Mouse (Mus musculus): Measurements from ENCODE around the gene Alk. TPM values are rescaled to one million over a fixed set of nuclear protein-coding genes. Genes with fewer than 3 reads are reported as not detected.

Alk gene
- polyA plus RNA-seq, 1 experiment, result 0.25 TPM

- H3K4me3 ChIP-seq (ENCODE audit: insufficient read depth, low read length), result no peak overlapping the region
- H3K27ac ChIP-seq (ENCODE audit: insufficient read depth, low read length), result no peak overlapping the region
- no peak for TF ChIP-seq POLR2A (IDR thresholded peaks at IDR 0.05; ENCODE audit: low read depth, low read length)
- no peaks in the 10 kb centered on the region for H3K4me1 ChIP-seq (ENCODE audit: control insufficient read depth, insufficient read depth, low read length)
Observed at GRCm38 (mm10) chr17:72587671-72588070, 16.8 kb downstream of the Alk start.

DNA sequence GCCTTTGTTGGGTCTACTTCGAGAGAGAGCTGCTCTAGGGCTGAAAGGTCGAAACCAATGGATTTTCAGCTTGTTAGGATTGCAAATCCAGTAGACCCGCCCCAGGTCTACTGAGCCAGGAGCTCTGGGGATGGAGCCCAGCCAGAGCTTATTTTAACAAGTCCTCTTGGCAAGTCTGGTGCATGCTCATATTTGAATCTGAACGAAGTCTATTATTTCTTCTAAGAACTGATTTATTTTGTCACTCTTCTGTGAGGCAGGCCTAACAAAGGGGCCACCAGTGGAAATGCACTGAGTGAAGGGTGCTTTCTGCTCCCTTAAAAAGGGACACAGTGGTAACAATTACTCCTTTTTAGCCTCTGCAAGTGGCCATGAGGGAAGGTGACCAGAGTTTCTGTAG is 24.3 kb downstream of the Alk start:
- H3K4me3 ChIP-seq (ENCODE audit: insufficient read depth, low read length), result no peak overlapping the region
- TF ChIP-seq POLR2A (IDR thresholded peaks at IDR 0.05; ENCODE audit: low read depth, low read length) (no peak), CTCF (IDR thresholded peaks at IDR 0.05; ENCODE audit: borderline replicate concordance, insufficient read depth, low read length) (no peak)

GRCm38 (mm10) chr17:72579321-72579720 is 25.1 kb downstream of the Alk start:
- Histone ChIP-seq H3K4me1 (ENCODE audit: control insufficient read depth, insufficient read depth, low read length) (no peaks in the 10 kb centered on the region), H3K4me3 (ENCODE audit: insufficient read depth, low read length) (no peak overlapping the region), H3K27ac (ENCODE audit: insufficient read depth, low read length) (no peak overlapping the region)
- TF ChIP-seq CTCF (IDR thresholded peaks at IDR 0.05; ENCODE audit: borderline replicate concordance, insufficient read depth, low read length), result no peak
- no peak for TF ChIP-seq POLR2A (IDR thresholded peaks at IDR 0.05; ENCODE audit: low read depth, low read length)

More for the DNA sequence above, 24.3 kb downstream of the Alk start:
- H3K27ac ChIP-seq (ENCODE audit: insufficient read depth, low read length), result no peak overlapping the region
- no peaks in the 10 kb centered on the region for H3K4me1 ChIP-seq (ENCODE audit: control insufficient read depth, insufficient read depth, low read length)

DNA sequence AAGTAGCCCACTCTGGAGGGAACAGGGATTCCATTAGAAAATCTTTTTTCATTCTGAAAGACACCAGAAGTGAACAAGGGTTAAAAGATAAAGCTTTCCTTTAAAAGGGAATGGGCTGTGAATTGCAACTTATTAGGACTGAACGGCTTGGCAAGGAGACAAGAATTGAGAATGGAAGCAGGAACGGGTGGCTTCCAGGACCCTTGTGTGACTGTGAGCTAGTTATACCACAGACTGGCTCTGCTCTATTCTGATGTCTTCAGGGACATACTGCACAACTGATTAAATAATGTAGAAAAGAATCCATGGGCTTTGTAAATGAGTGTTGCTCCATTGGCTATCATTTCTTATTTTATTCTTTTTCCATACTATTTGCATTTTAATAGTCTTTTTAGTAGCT is 33.0 kb downstream of the Alk start:
- no peak for TF ChIP-seq POLR2A (IDR thresholded peaks at IDR 0.05; ENCODE audit: low read depth, low read length)
- no peak for TF ChIP-seq CTCF (IDR thresholded peaks at IDR 0.05; ENCODE audit: borderline replicate concordance, insufficient read depth, low read length)
- Histone ChIP-seq H3K27ac (ENCODE audit: insufficient read depth, low read length) (no peak overlapping the region), H3K4me3 (ENCODE audit: insufficient read depth, low read length) (no peak overlapping the region), H3K4me1 (ENCODE audit: control insufficient read depth, insufficient read depth, low read length) (no peaks in the 10 kb centered on the region)

DNA sequence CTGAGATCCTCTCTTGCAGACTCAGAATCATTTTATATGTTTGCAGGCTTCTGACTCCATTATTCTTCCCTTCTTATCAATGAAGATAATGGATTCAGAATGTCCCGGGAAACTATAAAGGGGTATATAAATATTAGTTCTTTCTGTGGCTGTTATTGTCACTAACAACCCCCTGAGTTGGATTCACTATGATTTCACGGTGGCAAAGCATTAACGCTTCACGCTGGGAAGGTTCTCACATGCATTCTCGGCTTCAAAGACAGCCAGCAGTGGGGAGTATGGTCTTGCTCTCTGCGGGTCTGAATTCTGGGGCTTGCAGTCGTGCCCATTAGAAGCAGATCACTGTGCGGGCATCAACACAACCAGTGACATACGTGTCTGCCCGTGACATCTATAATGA is 34.9 kb downstream of the Alk start:
- H3K27ac ChIP-seq (ENCODE audit: insufficient read depth, low read length), result no peak overlapping the region
- TF ChIP-seq POLR2A (IDR thresholded peaks at IDR 0.05; ENCODE audit: low read depth, low read length) (no peak), CTCF (IDR thresholded peaks at IDR 0.05; ENCODE audit: borderline replicate concordance, insufficient read depth, low read length) (no peak)
- H3K4me3 ChIP-seq (ENCODE audit: insufficient read depth, low read length), result no peak overlapping the region
- no peaks in the 10 kb centered on the region for H3K4me1 ChIP-seq (ENCODE audit: control insufficient read depth, insufficient read depth, low read length)

DNA sequence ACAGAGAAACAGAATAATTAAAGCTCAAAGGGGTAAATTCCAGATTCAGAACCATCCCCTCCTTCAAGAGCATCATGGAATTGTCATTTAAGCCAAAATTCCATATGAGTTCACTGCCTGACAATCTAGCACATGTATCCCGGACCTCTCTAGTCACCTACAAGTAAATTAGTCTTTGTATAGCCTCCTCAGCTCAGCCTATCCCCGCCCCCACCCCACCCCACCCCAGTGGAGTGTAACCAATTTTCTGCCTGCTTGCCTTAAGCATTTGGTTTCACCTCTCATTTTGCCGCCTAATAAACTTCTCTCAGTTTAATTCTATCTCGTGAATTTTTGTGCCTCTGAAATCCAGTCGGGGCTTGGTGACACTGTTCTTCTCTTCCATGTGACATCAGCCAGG is 41.0 kb downstream of the Alk start:
- no peaks in the 10 kb centered on the region for H3K4me1 ChIP-seq (ENCODE audit: control insufficient read depth, insufficient read depth, low read length)
- no peak for TF ChIP-seq POLR2A (IDR thresholded peaks at IDR 0.05; ENCODE audit: low read depth, low read length)
- no peak for TF ChIP-seq CTCF (IDR thresholded peaks at IDR 0.05; ENCODE audit: borderline replicate concordance, insufficient read depth, low read length)
- H3K27ac ChIP-seq (ENCODE audit: insufficient read depth, low read length), result no peak overlapping the region
- no peak overlapping the region for H3K4me3 ChIP-seq (ENCODE audit: insufficient read depth, low read length)

DNA sequence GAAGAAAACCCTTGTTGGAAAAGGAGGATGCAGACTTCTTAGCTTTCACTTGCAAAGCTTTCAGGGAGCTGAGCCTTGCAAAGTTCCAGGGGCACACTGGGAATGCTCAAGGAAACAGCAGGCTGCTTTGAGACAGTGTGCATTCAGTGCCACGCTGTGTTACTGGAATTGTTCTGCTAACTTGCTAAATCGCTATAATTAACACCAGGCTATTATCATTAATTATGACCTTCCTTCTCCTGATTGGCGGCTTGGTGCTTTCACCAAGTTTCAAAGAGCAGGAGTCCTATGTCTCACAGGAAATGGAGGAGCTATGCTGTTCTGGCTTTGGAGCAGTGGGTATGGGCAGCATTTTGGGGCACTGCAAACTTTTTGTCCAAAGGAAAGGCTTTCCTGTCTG is 43.0 kb downstream of the Alk start:
- no peak overlapping the region for H3K27ac ChIP-seq (ENCODE audit: insufficient read depth, low read length)
- TF ChIP-seq CTCF (IDR thresholded peaks at IDR 0.05; ENCODE audit: borderline replicate concordance, insufficient read depth, low read length) (no peak), POLR2A (IDR thresholded peaks at IDR 0.05; ENCODE audit: low read depth, low read length) (no peak)
- no peaks in the 10 kb centered on the region for H3K4me1 ChIP-seq (ENCODE audit: control insufficient read depth, insufficient read depth, low read length)
- no peak overlapping the region for H3K4me3 ChIP-seq (ENCODE audit: insufficient read depth, low read length)

DNA sequence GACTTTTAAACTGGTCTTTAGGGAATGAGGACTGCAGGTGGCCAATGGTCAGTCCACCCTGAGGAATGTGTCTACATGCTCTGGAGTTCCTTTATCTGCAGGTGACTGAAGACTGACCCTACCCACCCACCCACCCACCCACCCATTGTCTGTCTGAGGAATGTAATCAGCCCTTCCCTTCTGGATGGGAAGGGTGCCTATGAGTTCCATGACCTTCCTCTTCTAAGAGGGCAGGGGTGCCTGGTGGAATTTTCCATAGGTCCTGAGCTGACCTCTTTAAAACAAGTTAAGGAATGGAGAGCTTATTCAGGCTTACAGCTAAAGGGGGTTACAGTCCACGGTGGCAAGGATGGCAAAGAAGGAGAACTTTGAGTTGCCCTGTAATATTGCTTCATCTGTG is 43.7 kb downstream of the Alk start:
- TF ChIP-seq CTCF (IDR thresholded peaks at IDR 0.05; ENCODE audit: borderline replicate concordance, insufficient read depth, low read length) (no peak), POLR2A (IDR thresholded peaks at IDR 0.05; ENCODE audit: low read depth, low read length) (no peak)
- H3K27ac ChIP-seq (ENCODE audit: insufficient read depth, low read length), result no peak overlapping the region
- H3K4me3 ChIP-seq (ENCODE audit: insufficient read depth, low read length), result no peak overlapping the region
- no peaks in the 10 kb centered on the region for H3K4me1 ChIP-seq (ENCODE audit: control insufficient read depth, insufficient read depth, low read length)

DNA sequence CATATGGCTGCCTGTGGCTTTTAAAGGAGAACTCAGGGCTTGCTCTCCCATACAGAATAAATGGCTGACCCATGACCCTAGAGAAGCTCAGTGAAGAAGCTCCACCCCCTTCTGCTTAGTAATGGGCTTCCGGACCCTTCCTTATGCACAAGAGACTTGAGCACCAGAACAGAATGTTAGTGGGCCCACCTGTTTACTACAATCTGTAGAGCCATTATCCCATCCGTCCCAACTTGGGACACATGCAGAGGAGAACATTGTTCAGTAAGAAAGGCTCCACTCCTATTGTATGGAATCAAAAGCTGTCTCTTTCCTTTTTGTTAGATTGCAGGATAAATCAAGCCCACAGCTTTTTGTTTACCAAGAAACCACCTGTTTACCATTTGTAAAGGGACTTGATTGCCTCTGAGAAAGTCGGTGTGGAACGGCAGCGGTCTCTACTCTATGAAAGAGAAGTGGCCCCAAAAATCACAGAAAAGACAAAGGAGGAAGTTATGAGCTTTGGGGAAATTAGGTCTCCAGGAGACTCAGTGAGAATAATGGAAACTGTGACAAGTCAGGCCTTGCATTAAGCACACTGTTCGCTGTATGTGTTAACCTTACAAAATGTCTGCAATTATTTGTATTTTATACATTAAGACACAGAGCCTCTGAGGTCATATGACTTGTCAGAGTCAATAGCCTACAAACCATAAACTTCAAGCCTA is 47.2 kb downstream of the Alk start:
- H3K27ac ChIP-seq (ENCODE audit: insufficient read depth, low read length), result no peak overlapping the region
- no peak for TF ChIP-seq POLR2A (IDR thresholded peaks at IDR 0.05; ENCODE audit: low read depth, low read length)
- no peak for TF ChIP-seq CTCF (IDR thresholded peaks at IDR 0.05; ENCODE audit: borderline replicate concordance, insufficient read depth, low read length)
- no peaks in the 10 kb centered on the region for H3K4me1 ChIP-seq (ENCODE audit: control insufficient read depth, insufficient read depth, low read length)
- no peak overlapping the region for H3K4me3 ChIP-seq (ENCODE audit: insufficient read depth, low read length)

DNA sequence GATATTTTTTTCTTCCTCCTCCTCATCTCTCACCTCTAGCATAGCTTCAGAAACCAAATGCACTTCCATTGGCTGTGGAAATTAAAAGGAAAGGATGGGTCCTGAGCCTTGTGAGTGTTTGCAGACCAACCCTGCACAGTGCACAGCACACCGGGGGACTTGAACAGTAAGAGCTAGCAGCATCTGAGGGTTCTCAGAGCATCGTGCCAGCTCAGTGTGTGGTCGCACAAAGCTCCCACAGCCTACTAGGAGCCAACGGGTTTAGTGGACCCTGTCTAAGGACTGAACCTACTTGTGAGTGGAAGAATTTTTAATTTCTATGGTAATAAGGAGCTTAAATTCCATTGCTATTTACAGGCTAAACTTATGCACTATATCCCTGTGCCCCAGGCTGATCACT is 58.2 kb downstream of the Alk start:
- H3K27ac ChIP-seq (ENCODE audit: insufficient read depth, low read length), result no peak overlapping the region
- no peak for TF ChIP-seq POLR2A (IDR thresholded peaks at IDR 0.05; ENCODE audit: low read depth, low read length)
- TF ChIP-seq CTCF (IDR thresholded peaks at IDR 0.05; ENCODE audit: borderline replicate concordance, insufficient read depth, low read length), result no peak

DNA sequence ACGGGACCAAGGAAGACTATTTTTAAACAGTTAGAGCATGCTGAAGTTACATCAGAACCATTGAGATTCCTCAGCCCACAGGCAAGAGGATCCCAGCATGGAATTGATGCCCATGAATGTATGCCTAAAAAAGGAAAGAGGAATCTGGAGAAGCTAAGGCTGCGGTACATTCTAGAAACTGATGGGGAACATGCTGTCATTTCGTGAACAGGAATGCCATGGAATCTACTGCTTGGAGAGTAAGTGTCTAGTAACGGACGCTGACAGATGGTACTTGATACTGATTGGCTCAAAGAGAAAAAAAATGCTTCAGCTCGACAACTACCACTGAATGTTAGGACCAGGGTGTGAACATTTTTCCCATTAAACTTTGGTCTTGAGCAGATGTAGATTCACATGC is 69.1 kb downstream of the Alk start:
- no peaks in the 10 kb centered on the region for H3K4me1 ChIP-seq (ENCODE audit: control insufficient read depth, insufficient read depth, low read length)
- H3K4me3 ChIP-seq (ENCODE audit: insufficient read depth, low read length), result no peak overlapping the region
- no peak overlapping the region for H3K27ac ChIP-seq (ENCODE audit: insufficient read depth, low read length)
- TF ChIP-seq CTCF (IDR thresholded peaks at IDR 0.05; ENCODE audit: borderline replicate concordance, insufficient read depth, low read length), result no peak
- no peak for TF ChIP-seq POLR2A (IDR thresholded peaks at IDR 0.05; ENCODE audit: low read depth, low read length)

More for the DNA sequence above, 58.2 kb downstream of the Alk start:
- Histone ChIP-seq H3K4me1 (ENCODE audit: control insufficient read depth, insufficient read depth, low read length) (no peaks in the 10 kb centered on the region), H3K4me3 (ENCODE audit: insufficient read depth, low read length) (no peak overlapping the region)
